Mouse (Mus musculus) liver, embryonic 12.5 days (tissue): Measurements from ENCODE around the gene Sox21. TPM values are rescaled to one million over a fixed set of nuclear protein-coding genes. Genes with fewer than 3 reads are reported as not detected.

ENCODE experiments used
- ATAC-seq: fragments of 200-750 bp; cut with Nextera tagmentation; 2 replicates; pipeline ENCODE4 v1.8.0; 2017; ENCODE audit warnings: moderate number of reproducible peaks, mild to moderate bottlenecking, moderate library complexity
- H3K27ac ChIP-seq: fragments of 300-500 bp; sonication (generic); 2 replicates; pipeline ENCODE4 v1.5.1; 2016; ENCODE audit warnings: mild to moderate bottlenecking
- H3K27me3 ChIP-seq: fragments of 300-500 bp; sonication (generic); replicated peaks from 2 replicates; pipeline ENCODE4 v1.6.1; 2016; ENCODE audit warnings: mild to moderate bottlenecking, moderate library complexity
- H3K36me3 ChIP-seq: fragments of 300-500 bp; sonication (generic); 2 replicates; pipeline ENCODE4 v1.6.1; 2016; ENCODE audit warnings: mild to moderate bottlenecking, moderate library complexity
- H3K4me1 ChIP-seq: fragments of 300-500 bp; sonication (generic); 2 replicates; pipeline ENCODE4 v1.6.1; 2016
- H3K4me2 ChIP-seq: fragments of 300-500 bp; sonication (generic); 2 replicates; pipeline ENCODE4 v1.6.1; 2016; ENCODE audit warnings: mild to moderate bottlenecking, moderate library complexity
- H3K4me3 ChIP-seq: fragments of 300-500 bp; sonication (generic); 2 replicates; pipeline ENCODE4 v1.5.1; 2016; ENCODE audit warnings: mild to moderate bottlenecking, moderate library complexity
- H3K9ac ChIP-seq: fragments of 300-500 bp; sonication (generic); 2 replicates; pipeline ENCODE4 v1.6.1; 2016; ENCODE audit warnings: mild to moderate bottlenecking, moderate library complexity
- H3K9me3 ChIP-seq: fragments of 300-500 bp; sonication (generic); replicated peaks from 2 replicates; pipeline ENCODE4 v1.6.1; 2016; ENCODE audit warnings: mild to moderate bottlenecking, moderate library complexity
- WGBS: fragments of 180-500 bp; shearing (Covaris S2); methylation state at CpG from one replicate; pipeline ENCODE4 v1.1.7; 2016; ENCODE audit not compliant: insufficient replicate concordance; 5-methylcytosine and 5-hydroxymethylcytosine counted together
- polyA plus RNA-seq: library from polyadenylated mRNA; unstranded; fragments of >200 nt; fragmentation: Nextera tagmentation; extraction: Ambion mirVana; gene quantifications from 2 replicates; pipeline ENCODE4 v1.2.1, GENCODE M21; 2016

Sox21 gene
- polyA plus RNA-seq, result 0.02 TPM in 1 of 2 replicates, not detected in the other

- ATAC-seq, result peak; percentile 62
- no peak within 1 kb of the TSS for H3K27ac ChIP-seq
- peaks cover 88% of the 10 kb centered on the region for H3K27me3 ChIP-seq
- no peak within 1 kb of the TSS for H3K9ac ChIP-seq
- peak within 1 kb of the TSS; percentile 71 for H3K4me2 ChIP-seq
- H3K4me3 ChIP-seq, result peak within 1 kb of the TSS; percentile 50
- under 1% methylated on average over 34 of the region's 34 CpGs for WGBS
- no peaks in the 10 kb centered on the region for H3K36me3 ChIP-seq
- H3K4me1 ChIP-seq, result peaks cover 25% of the 10 kb centered on the region; the same call in 1 of the 2 replicates
- no peaks in the 10 kb centered on the region for H3K9me3 ChIP-seq
Observed at GRCm38 (mm10) chr14:118236886-118237289, at the start of gene Sox21. Sox21 (minus strand) TSS chr14:118237030.

GRCm38 (mm10) chr14:118286096-118286495 lies 49.3 kb upstream of the Sox21 start:
- Histone ChIP-seq H3K4me2 (no peak overlapping the region), H3K9ac (no peak overlapping the region), H3K9me3 (no peaks in the 10 kb centered on the region), H3K27me3 (no peaks in the 10 kb centered on the region), H3K4me1 (no peaks in the 10 kb centered on the region), H3K27ac (no peak overlapping the region), H3K36me3 (no peaks in the 10 kb centered on the region), H3K4me3 (no peak overlapping the region)
- WGBS, result 76% methylated on average over 2 of the region's 2 CpGs
- no peak for ATAC-seq

- Histone ChIP-seq H3K27ac (no peak overlapping the region), H3K36me3 (no peaks in the 10 kb centered on the region), H3K9me3 (no peaks in the 10 kb centered on the region), H3K4me3 (no peak overlapping the region), H3K4me1 (no peaks in the 10 kb centered on the region), H3K9ac (no peak overlapping the region), H3K4me2 (no peak overlapping the region), H3K27me3 (no peaks in the 10 kb centered on the region)
- ATAC-seq, result no peak
- 70% methylated on average over 14 of the region's 14 CpGs for WGBS
Observed at GRCm38 (mm10) chr14:118282917-118283316, 46.1 kb upstream of the Sox21 start.

GRCm38 (mm10) chr14:118282272-118282671 lies 45.4 kb upstream of the Sox21 start:
- 79% methylated on average over 3 of the region's 3 CpGs for WGBS
- ATAC-seq, result no peak
- no peaks in the 10 kb centered on the region for H3K27me3 ChIP-seq
- no peak overlapping the region for H3K4me2 ChIP-seq
- H3K9ac ChIP-seq, result no peak overlapping the region
- no peak overlapping the region for H3K4me3 ChIP-seq
- H3K4me1 ChIP-seq, result no peaks in the 10 kb centered on the region
- no peak overlapping the region for H3K27ac ChIP-seq
- H3K9me3 ChIP-seq, result no peaks in the 10 kb centered on the region
- H3K36me3 ChIP-seq, result no peaks in the 10 kb centered on the region

- Histone ChIP-seq H3K27ac (no peak overlapping the region), H3K9ac (no peak overlapping the region), H3K36me3 (no peaks in the 10 kb centered on the region), H3K4me1 (0 out of 2 replicates have a peak, but pooled peaks cover 3% of the 10 kb centered on the region), H3K27me3 (no peaks in the 10 kb centered on the region), H3K9me3 (no peaks in the 10 kb centered on the region), H3K4me3 (no peak overlapping the region), H3K4me2 (no peak overlapping the region)
- WGBS, result 67% methylated on average over 7 of the region's 7 CpGs
- ATAC-seq, result peak; percentile 72
Observed at GRCm38 (mm10) chr14:118277704-118278498, 41.1 kb upstream of the Sox21 start.

- Histone ChIP-seq H3K27me3 (no peaks in the 10 kb centered on the region), H3K4me2 (no peak overlapping the region), H3K27ac (no peak overlapping the region), H3K9ac (no peak overlapping the region), H3K9me3 (no peaks in the 10 kb centered on the region), H3K36me3 (no peaks in the 10 kb centered on the region), H3K4me1 (0 out of 2 replicates have a peak, but pooled peaks cover 6% of the 10 kb centered on the region), H3K4me3 (no peak overlapping the region)
- ATAC-seq, result no peak
- WGBS, result 51% methylated on average over 6 of the region's 6 CpGs
Observed at GRCm38 (mm10) chr14:118272594-118273555, 36.0 kb upstream of the Sox21 start.

- Histone ChIP-seq H3K27ac (no peak overlapping the region), H3K4me1 (0 out of 2 replicates have a peak, but pooled peaks cover 6% of the 10 kb centered on the region), H3K4me2 (no peak overlapping the region), H3K9me3 (no peaks in the 10 kb centered on the region), H3K27me3 (no peaks in the 10 kb centered on the region), H3K36me3 (no peaks in the 10 kb centered on the region), H3K9ac (no peak overlapping the region), H3K4me3 (no peak overlapping the region)
- no peak for ATAC-seq
- WGBS, result 60% methylated on average over 4 of the region's 4 CpGs
Observed at GRCm38 (mm10) chr14:118268849-118269248, 32.0 kb upstream of the Sox21 start.

GRCm38 (mm10) chr14:118266660-118267059 lies 29.8 kb upstream of the Sox21 start, which contains the start of gene Gm9376:
Gm9376 (plus strand) TSS chr14:118266960.
- no peaks in the 10 kb centered on the region for H3K36me3 ChIP-seq
- H3K4me1 ChIP-seq, result no peaks in the 10 kb centered on the region
- no peak within 1 kb of the TSS for H3K4me3 ChIP-seq
- no peaks in the 10 kb centered on the region for H3K27me3 ChIP-seq
- ATAC-seq, result no peak
- 69% methylated on average over 2 of the region's 2 CpGs for WGBS
- no peak within 1 kb of the TSS for H3K9ac ChIP-seq
- no peak within 1 kb of the TSS for H3K4me2 ChIP-seq
- H3K9me3 ChIP-seq, result no peaks in the 10 kb centered on the region
- H3K27ac ChIP-seq, result no peak within 1 kb of the TSS

GRCm38 (mm10) chr14:118253381-118253780 lies 16.6 kb upstream of the Sox21 start:
- H3K4me1 ChIP-seq, result no peaks in the 10 kb centered on the region
- no peaks in the 10 kb centered on the region for H3K36me3 ChIP-seq
- no peak overlapping the region for H3K27ac ChIP-seq
- H3K9me3 ChIP-seq, result no peaks in the 10 kb centered on the region
- no peak overlapping the region for H3K4me2 ChIP-seq
- WGBS, result 78% methylated on average over 6 of the region's 6 CpGs
- no peak overlapping the region for H3K4me3 ChIP-seq
- ATAC-seq, result no peak
- H3K9ac ChIP-seq, result no peak overlapping the region
- no peaks in the 10 kb centered on the region for H3K27me3 ChIP-seq

GRCm38 (mm10) chr14:118241416-118241815 lies 4.6 kb upstream of the Sox21 start:
- Histone ChIP-seq H3K36me3 (no peaks in the 10 kb centered on the region), H3K4me1 (0 out of 2 replicates have a peak, but pooled peaks cover 5% of the 10 kb centered on the region), H3K27me3 (peaks cover 48% of the 10 kb centered on the region), H3K4me3 (no peak overlapping the region), H3K4me2 (no peak overlapping the region), H3K9me3 (no peaks in the 10 kb centered on the region), H3K27ac (no peak overlapping the region), H3K9ac (no peak overlapping the region)
- ATAC-seq, result no peak
- 31% methylated on average over 2 of the region's 2 CpGs for WGBS

GRCm38 (mm10) chr14:118239351-118239750 lies 2.5 kb upstream of the Sox21 start:
- H3K27me3 ChIP-seq, result peaks cover 66% of the 10 kb centered on the region
- no peak overlapping the region for H3K4me2 ChIP-seq
- no peaks in the 10 kb centered on the region for H3K36me3 ChIP-seq
- H3K4me3 ChIP-seq, result no peak overlapping the region
- 5% methylated on average over 8 of the region's 8 CpGs for WGBS
- H3K4me1 ChIP-seq, result peaks cover 24% of the 10 kb centered on the region; the same call in 1 of the 2 replicates
- ATAC-seq, result no peak
- H3K9ac ChIP-seq, result no peak overlapping the region
- H3K27ac ChIP-seq, result no peak overlapping the region
- no peaks in the 10 kb centered on the region for H3K9me3 ChIP-seq

- Histone ChIP-seq H3K9me3 (no peaks in the 10 kb centered on the region), H3K36me3 (no peaks in the 10 kb centered on the region), H3K9ac (no peak overlapping the region), H3K27me3 (peaks cover 79% of the 10 kb centered on the region), H3K27ac (no peak overlapping the region), H3K4me2 (no peak overlapping the region), H3K4me3 (no peak overlapping the region), H3K4me1 (peaks cover 25% of the 10 kb centered on the region; the same call in 1 of the 2 replicates)
- no peak for ATAC-seq
- WGBS, result 15% methylated on average over 6 of the region's 6 CpGs
Observed at GRCm38 (mm10) chr14:118237786-118238185, 956 bp upstream of the Sox21 start.
